Mouse (Mus musculus): Measurements from ENCODE around the gene Ptgds. TPM values are rescaled to one million over a fixed set of nuclear protein-coding genes. Genes with fewer than 3 reads are reported as not detected.

The Ptgds gene
- total and polyA plus RNA-seq, 3 experiments: 0.37 to 0.46 TPM; not detected in 1

GRCm38 (mm10) chr2:25500576-25501405 is 30.9 kb upstream of the Ptgds start, which contains the start of gene Fbxw5:
Gene Fbxw5, plus strand, starts transcription at chr2:25500750.
- peaks cover 32 to 40% of the 10 kb centered on the region in 2 experiments for H3K36me3 ChIP-seq (replicated peaks in 1 of 2; ENCODE audit: control insufficient read depth in 1 of 2, insufficient read depth in 1 of 2, low read length in 1 of 2)
- H3K4me2 ChIP-seq (ENCODE audit: insufficient read depth, low read depth, poor library complexity, severe bottlenecking): peak within 1 kb of the TSS; percentile 68
- DNase-seq (ENCODE audit: extremely low read depth): peak; percentile 97
- H3K9me3 ChIP-seq (replicated peaks; ENCODE audit: low read length): no peaks in the 10 kb centered on the region
- in situ Hi-C loops (cut with MboI; ENCODE audit: low pct_ligation_motif_present, low pct_unique_long_range_greater_than_20kb, low sequenced_read_pairs): no loop called here
- H3K27me3 ChIP-seq (replicated peaks): no peaks in the 10 kb centered on the region
- dilution Hi-C loops (cut with MboI; ENCODE audit: extremely low pct_ligation_motif_present, extremely low pct_unique_long_range_greater_than_20kb, low sequenced_read_pairs): no loop called here
- H3K4me1 ChIP-seq (ENCODE audit: control insufficient read depth in 1 of 2, insufficient read depth in 2 of 2): peaks cover 15 to 40% of the 10 kb centered on the region in 2 experiments
- peak within 1 kb of the TSS; percentile 70 to 99 (median 93) for H3K4me3 ChIP-seq (replicated peaks in 1 of 3; ENCODE audit: low read depth in 2 of 3, low read length in 2 of 3, poor library complexity in 1 of 3)
- H3K79me2 ChIP-seq (replicated peaks; ENCODE audit: control insufficient read depth, extremely low read depth, insufficient read depth, poor library complexity, severe bottlenecking): peaks cover 8% of the 10 kb centered on the region; the same call in 1 of the 2 replicates
- peak within 1 kb of the TSS; percentile 92 for H3K9ac ChIP-seq (ENCODE audit: insufficient read depth, low read depth)
- peak; percentile 91 for TF ChIP-seq MXI1 (IDR thresholded peaks at IDR 0.05; ENCODE audit: low read depth, low read length)
- TF ChIP-seq SIN3A (IDR thresholded peaks at IDR 0.05; ENCODE audit: low read length): peak; percentile 97
- peak; percentile 75 for TF ChIP-seq TCF12 (IDR thresholded peaks at IDR 0.05; ENCODE audit: low read depth, low read length)
- TF ChIP-seq CHD1 (IDR thresholded peaks at IDR 0.05; ENCODE audit: low read depth, low read length): no peak
- TF ChIP-seq MEF2A (IDR thresholded peaks at IDR 0.05; ENCODE audit: borderline replicate concordance, low read depth, low read length): peak; percentile 36; the same call in 1 of the 2 replicates
- TF ChIP-seq UBTF (IDR thresholded peaks at IDR 0.05; ENCODE audit: low read depth, low read length): 0 out of 2 replicates have a peak, but pooled peaks have one; percentile 28
- TF ChIP-seq MAZ (IDR thresholded peaks at IDR 0.05; ENCODE audit: low read depth, low read length): peak; percentile 94
- TF ChIP-seq SMC3 (IDR thresholded peaks at IDR 0.05; ENCODE audit: low read depth, low read length): no peak
- TF ChIP-seq PAX5 (IDR thresholded peaks at IDR 0.05; ENCODE audit: low read length): no peak
- TF ChIP-seq ZC3H11A (IDR thresholded peaks at IDR 0.05; ENCODE audit: low read depth, low read length): no peak
- TF ChIP-seq TBP (conservative IDR thresholded peaks at IDR 0.05; ENCODE audit: low read depth, low read length): 0 out of 2 replicates have a peak, but pooled peaks have one; percentile 38
- TF ChIP-seq ETS1 (conservative IDR thresholded peaks at IDR 0.05; ENCODE audit: low read depth, low read length): no peak
- TF ChIP-seq NELFE (IDR thresholded peaks at IDR 0.05; ENCODE audit: low read depth, low read length): peak; percentile 84
- peak; percentile 86 for TF ChIP-seq POLR2A (IDR thresholded peaks at IDR 0.05; ENCODE audit: low read depth, low read length)
- TF ChIP-seq EP300 (IDR thresholded peaks at IDR 0.05; ENCODE audit: low read length): no peak
- TF ChIP-seq BHLHE40 (IDR thresholded peaks at IDR 0.05; ENCODE audit: low read depth, low read length): 0 out of 2 replicates have a peak, but pooled peaks have one; percentile 7
- TF ChIP-seq MAX (IDR thresholded peaks at IDR 0.05; ENCODE audit: low read length): 0 out of 2 replicates have a peak, but pooled peaks have one; percentile 56
- peak; percentile 89 for TF ChIP-seq HCFC1 (IDR thresholded peaks at IDR 0.05; ENCODE audit: low read depth, low read length)
- TF ChIP-seq RAD21 (IDR thresholded peaks at IDR 0.05; ENCODE audit: low read depth, low read length): no peak
- no peak for TF ChIP-seq ZNF384 (IDR thresholded peaks at IDR 0.05; ENCODE audit: low read depth, low read length)
- peak; percentile 88 for TF ChIP-seq ELF1 (IDR thresholded peaks at IDR 0.05; ENCODE audit: low read depth, low read length)
- peak; percentile 76 for TF ChIP-seq IRF4 (IDR thresholded peaks at IDR 0.05; ENCODE audit: low read depth, low read length)
- no peak; the same call in 1 of the 2 replicates for TF ChIP-seq GABPA (IDR thresholded peaks at IDR 0.05; ENCODE audit: insufficient replicate concordance, low read depth, low read length)
- TF ChIP-seq CTCF (conservative IDR thresholded peaks at IDR 0.05 in 1 of 2, IDR thresholded peaks at IDR 0.05 in 1 of 2; ENCODE audit: low read depth in 2 of 2, low read length in 2 of 2): no peak
- no peak for TF ChIP-seq USF2 (conservative IDR thresholded peaks at IDR 0.05; ENCODE audit: low read depth, low read length)
- TF ChIP-seq RCOR1 (conservative IDR thresholded peaks at IDR 0.05; ENCODE audit: low read depth, low read length): no peak
- TF ChIP-seq ZMIZ1 (IDR thresholded peaks at IDR 0.05; ENCODE audit: low read depth, low read length): peak; percentile 83
- peak; percentile 88 for TF ChIP-seq NRF1 (IDR thresholded peaks at IDR 0.05; ENCODE audit: low read depth, low read length)
- peak; percentile 63; the same call in 1 of the 2 replicates for TF ChIP-seq KAT2A (IDR thresholded peaks at IDR 0.05; ENCODE audit: insufficient replicate concordance, low read length)
- peak; percentile 90; the same call in 1 of the 2 replicates for TF ChIP-seq POLR2AphosphoS2 (IDR thresholded peaks at IDR 0.05; ENCODE audit: low read depth, low read length)
- 0 out of 2 replicates have a peak, but pooled peaks have one; percentile 28 for TF ChIP-seq MYC (IDR thresholded peaks at IDR 0.05; ENCODE audit: low read depth, low read length)
- peak within 1 kb of the TSS; percentile 51 for H3K27ac ChIP-seq (ENCODE audit: insufficient read depth, low read depth)

Data from CH12.LX (cell line).